In genomic region chr8:105519591-105519990, GRCm38 (mm10) we compare ENCODE assay signal across 8 mouse cellular contexts. TPM values are rescaled to one million over a fixed set of nuclear protein-coding genes. Genes with fewer than 3 reads are reported as not detected.
DNase-seq lines count a peak whose midpoint lies in the region; ATAC-seq and TF ChIP-seq lines count a peak whose summit lies in the region.

No protein-coding gene starts in this region.

- 5% methylated on average over 2 of the region's 2 CpGs for WGBS in forebrain, embryonic 11.5 days
- WGBS in forebrain, embryonic 15.5 days: 11% methylated on average over 2 of the region's 2 CpGs
- WGBS in liver, postnatal 0 days (ENCODE audit: insufficient replicate concordance): 16% methylated on average over 2 of the region's 2 CpGs

- no peak for DNase-seq in forebrain, embryonic 11.5 days (ENCODE audit: low spot score)
- no peak for DNase-seq in liver, postnatal 0 days
- DNase-seq in adrenal gland, postnatal 36 days: no peak
- no peak for DNase-seq in adrenal gland, adult 18-20 months (ENCODE audit: low spot score in 2 of 2)
- DNase-seq in urinary bladder, postnatal 36 days (ENCODE audit: low spot score in 2 of 2): no peak

- H3K9me3 ChIP-seq in forebrain, embryonic 11.5 days (ENCODE audit: control insufficient read depth, low read length): no peaks in the 10 kb centered on the region
- no peaks in the 10 kb centered on the region for H3K9me3 ChIP-seq in forebrain, embryonic 15.5 days
- no peaks in the 10 kb centered on the region for H3K9me3 ChIP-seq in megakaryocyte, embryonic 14.5 days
- no peaks in the 10 kb centered on the region for H3K9me3 ChIP-seq in liver, postnatal 0 days (ENCODE audit: low read length)

- no peaks in the 10 kb centered on the region; the same call in 1 of the 2 replicates for H3K36me3 ChIP-seq in forebrain, embryonic 11.5 days (ENCODE audit: control insufficient read depth, insufficient read depth, low read length)
- H3K36me3 ChIP-seq in forebrain, embryonic 15.5 days: peaks cover 9% of the 10 kb centered on the region; the same call in 1 of the 2 replicates
- H3K36me3 ChIP-seq in megakaryocyte, embryonic 14.5 days (replicated peaks; ENCODE audit: low read length): peaks cover 44% of the 10 kb centered on the region
- H3K36me3 ChIP-seq in liver, postnatal 0 days (replicated peaks; ENCODE audit: insufficient read depth, low read length): peaks cover 28% of the 10 kb centered on the region

- peak overlapping the region; percentile 88 for H3K4me2 ChIP-seq in forebrain, embryonic 11.5 days (ENCODE audit: low read depth, low read length, severe bottlenecking)
- no peak overlapping the region for H3K4me2 ChIP-seq in forebrain, embryonic 15.5 days (replicated peaks)
- H3K4me2 ChIP-seq in liver, postnatal 0 days (ENCODE audit: low read depth, low read length): peak overlapping the region; percentile 97; the same call in 1 of the 2 replicates

- peak overlapping the region; percentile 77 for H3K9ac ChIP-seq in forebrain, embryonic 11.5 days (ENCODE audit: low read length)
- no peak overlapping the region for H3K9ac ChIP-seq in forebrain, embryonic 15.5 days (replicated peaks)
- no peak overlapping the region for H3K9ac ChIP-seq in liver, postnatal 0 days (replicated peaks)

- no peak for TF ChIP-seq EP300 in liver, postnatal 0 days (IDR thresholded peaks at IDR 0.05; ENCODE audit: low read depth)

- no peak for ATAC-seq in forebrain, embryonic 11.5 days (replicated peaks; ENCODE audit: low FRiP score)
- no peak for ATAC-seq in forebrain, embryonic 15.5 days (replicated peaks)
- ATAC-seq in megakaryocyte, adult 5-6 weeks (ENCODE audit: poor library complexity, severe bottlenecking): no peak
- ATAC-seq in liver, postnatal 0 days: no peak

- peaks cover 4% of the 10 kb centered on the region; the same call in 1 of the 2 replicates for H3K27me3 ChIP-seq in forebrain, embryonic 11.5 days (ENCODE audit: control insufficient read depth, insufficient read depth, low read length)
- H3K27me3 ChIP-seq in forebrain, embryonic 15.5 days: peaks cover 14% of the 10 kb centered on the region
- H3K27me3 ChIP-seq in megakaryocyte, embryonic 14.5 days (replicated peaks): peaks cover 47% of the 10 kb centered on the region
- H3K27me3 ChIP-seq in liver, postnatal 0 days (ENCODE audit: insufficient read depth, low read length): peaks cover 36% of the 10 kb centered on the region

- peak overlapping the region; percentile 56 for H3K4me3 ChIP-seq in forebrain, embryonic 11.5 days (ENCODE audit: low read depth, low read length)
- no peak overlapping the region for H3K4me3 ChIP-seq in forebrain, embryonic 15.5 days
- peak overlapping the region; percentile 92 for H3K4me3 ChIP-seq in megakaryocyte, embryonic 14.5 days (replicated peaks)
- H3K4me3 ChIP-seq in liver, postnatal 0 days (ENCODE audit: low read depth, low read length): peak overlapping the region; percentile 58; the same call in 1 of the 2 replicates

- peaks cover 23% of the 10 kb centered on the region for H3K4me1 ChIP-seq in forebrain, embryonic 11.5 days (replicated peaks; ENCODE audit: control insufficient read depth, insufficient read depth, low read length)
- H3K4me1 ChIP-seq in forebrain, embryonic 15.5 days: peaks cover 16% of the 10 kb centered on the region
- peaks cover 83% of the 10 kb centered on the region for H3K4me1 ChIP-seq in megakaryocyte, embryonic 14.5 days
- H3K4me1 ChIP-seq in liver, postnatal 0 days (ENCODE audit: insufficient read depth): peaks cover 22% of the 10 kb centered on the region

- no peak for TF ChIP-seq CTCF in liver, postnatal 0 days (IDR thresholded peaks at IDR 0.05; ENCODE audit: low read depth)

- no peak overlapping the region for H3K27ac ChIP-seq in forebrain, embryonic 11.5 days (ENCODE audit: low read depth, low read length)
- no peak overlapping the region for H3K27ac ChIP-seq in forebrain, embryonic 15.5 days (replicated peaks)
- no peak overlapping the region for H3K27ac ChIP-seq in liver, postnatal 0 days (ENCODE audit: low read depth)

RNA-seq across cellular contexts. Expression of gene Hsd11b2, which starts 1.0 kb away (rescaled TPM):
- 13.5 and 13.6 TPM in 2 replicates for polyA plus RNA-seq in forebrain, embryonic 11.5 days (2014; fragmentation: Nextera tagmentation; extraction: Ambion mirVana)
- polyA plus RNA-seq in forebrain, embryonic 15.5 days (2015; fragmentation: Nextera tagmentation; extraction: Ambion mirVana): 1.4 and 1.7 TPM in 2 replicates
- polyA plus RNA-seq in megakaryocyte, embryonic 14.5 days (2012; ENCODE audit: insufficient read depth, low replicate concordance): 0.12 TPM in 1 of 2 replicates, not detected in the other
- total RNA-seq in megakaryocyte, adult 5-6 weeks (2015): not detected in 2 replicates
- not detected in 2 replicates for total RNA-seq in megakaryocyte, adult 5-6 weeks (2017)
- polyA plus RNA-seq in liver, postnatal 0 days (2015; fragmentation: Nextera tagmentation; extraction: Ambion mirVana): 0.13 TPM in 1 of 2 replicates, not detected in the other
- total RNA-seq in adrenal gland, postnatal 36 days (2021): under 1 TPM; 0.23 to 0.66 TPM
- under 1 TPM; 0.16 to 0.53 TPM for total RNA-seq in adrenal gland, adult 18-20 months (2021)

RNA-seq across cellular contexts. Expression of gene Zdhhc1, which starts 22.9 kb away (rescaled TPM):
- polyA plus RNA-seq in forebrain, embryonic 11.5 days (2014; fragmentation: Nextera tagmentation; extraction: Ambion mirVana): 20.2 and 24.6 TPM in 2 replicates
- polyA plus RNA-seq in forebrain, embryonic 15.5 days (2015; fragmentation: Nextera tagmentation; extraction: Ambion mirVana): 28.8 and 31.3 TPM in 2 replicates
- 5.4 and 9.0 TPM in 2 replicates for polyA plus RNA-seq in megakaryocyte, embryonic 14.5 days (2012; ENCODE audit: insufficient read depth, low replicate concordance)
- 0.52 and 1.2 TPM in 2 replicates for total RNA-seq in megakaryocyte, adult 5-6 weeks (2015)
- 0.20 and 0.92 TPM in 2 replicates for total RNA-seq in megakaryocyte, adult 5-6 weeks (2017)
- 2.1 and 2.3 TPM in 2 replicates for polyA plus RNA-seq in liver, postnatal 0 days (2015; fragmentation: Nextera tagmentation; extraction: Ambion mirVana)
- total RNA-seq in adrenal gland, postnatal 36 days (2021): 10 to 100 TPM; 16.0 to 17.7 TPM
- 10 to 100 TPM; 18.1 to 18.3 TPM for total RNA-seq in adrenal gland, adult 18-20 months (2021)

RNA-seq across cellular contexts. Expression of gene Atp6v0d1, which starts 46.3 kb away (rescaled TPM):
- 99.2 and 108 TPM in 2 replicates for polyA plus RNA-seq in forebrain, embryonic 11.5 days (2014; fragmentation: Nextera tagmentation; extraction: Ambion mirVana)
- 184 and 193 TPM in 2 replicates for polyA plus RNA-seq in forebrain, embryonic 15.5 days (2015; fragmentation: Nextera tagmentation; extraction: Ambion mirVana)
- 19.8 and 57.3 TPM in 2 replicates for polyA plus RNA-seq in megakaryocyte, embryonic 14.5 days (2012; ENCODE audit: insufficient read depth, low replicate concordance)
- total RNA-seq in megakaryocyte, adult 5-6 weeks (2015): 222 and 239 TPM in 2 replicates
- total RNA-seq in megakaryocyte, adult 5-6 weeks (2017): 86.2 and 101 TPM in 2 replicates
- 48.0 and 50.2 TPM in 2 replicates for polyA plus RNA-seq in liver, postnatal 0 days (2015; fragmentation: Nextera tagmentation; extraction: Ambion mirVana)
- total RNA-seq in adrenal gland, postnatal 36 days (2021): 100 to 1,000 TPM; 115 to 120 TPM
- 100 to 1,000 TPM; 118 to 121 TPM for total RNA-seq in adrenal gland, adult 18-20 months (2021)

RNA-seq across cellular contexts. Expression of gene Tppp3, which starts 48.3 kb away (rescaled TPM):
- polyA plus RNA-seq in forebrain, embryonic 11.5 days (2014; fragmentation: Nextera tagmentation; extraction: Ambion mirVana): 36.1 and 37.7 TPM in 2 replicates
- 35.1 and 54.8 TPM in 2 replicates for polyA plus RNA-seq in forebrain, embryonic 15.5 days (2015; fragmentation: Nextera tagmentation; extraction: Ambion mirVana)
- polyA plus RNA-seq in megakaryocyte, embryonic 14.5 days (2012; ENCODE audit: insufficient read depth, low replicate concordance): 2.5 and 3.3 TPM in 2 replicates
- total RNA-seq in megakaryocyte, adult 5-6 weeks (2015): 2.5 and 2.9 TPM in 2 replicates
- total RNA-seq in megakaryocyte, adult 5-6 weeks (2017): 6.5 and 13.4 TPM in 2 replicates
- 1.4 and 3.8 TPM in 2 replicates for polyA plus RNA-seq in liver, postnatal 0 days (2015; fragmentation: Nextera tagmentation; extraction: Ambion mirVana)
- total RNA-seq in adrenal gland, postnatal 36 days (2021): 10 to 100 TPM; 23.6 to 36.2 TPM
- 10 to 100 TPM; 24.0 to 43.0 TPM for total RNA-seq in adrenal gland, adult 18-20 months (2021)
